Mouse (Mus musculus) E14TG2a.4 (cell line): Measurements from ENCODE around the gene Zfp365.

Source experiments
- H3K27me3 ChIP-seq: 2 replicates; pipeline ENCODE4 v1.6.1; 2014; ENCODE audit warnings: low read length, control low read depth; ENCODE audit not compliant: insufficient read depth
- H3K36me3 ChIP-seq: 2 replicates; pipeline ENCODE4 v1.6.1; 2014; ENCODE audit warnings: low read length, control low read depth; ENCODE audit not compliant: insufficient read depth
- H3K4me1 ChIP-seq: replicated peaks from 2 replicates; pipeline ENCODE4 v1.6.1; 2014; ENCODE audit warnings: low read depth, low read length, control low read depth
- H3K4me3 ChIP-seq: replicated peaks from 2 replicates; pipeline ENCODE4 v1.5.1; 2014; ENCODE audit warnings: mild to moderate bottlenecking, low read length
- H3K9me3 ChIP-seq: 2 replicates; pipeline ENCODE4 v1.6.1; 2014; ENCODE audit warnings: low read length, control low read depth
- CTCF ChIP-seq: conservative IDR thresholded peaks from 2 replicates; pipeline ENCODE4 v1.5.1; 2014; ENCODE audit warnings: low read length
- NANOG ChIP-seq: IDR thresholded peaks from 2 replicates; pipeline ENCODE4 v1.6.1; 2014; ENCODE audit warnings: borderline replicate concordance, low read length, mixed read lengths
- POU5F1 ChIP-seq: IDR thresholded peaks from 2 replicates; pipeline ENCODE4 v1.6.1; 2014; ENCODE audit warnings: low read length, borderline replicate concordance

The Zfp365 gene

DNA sequence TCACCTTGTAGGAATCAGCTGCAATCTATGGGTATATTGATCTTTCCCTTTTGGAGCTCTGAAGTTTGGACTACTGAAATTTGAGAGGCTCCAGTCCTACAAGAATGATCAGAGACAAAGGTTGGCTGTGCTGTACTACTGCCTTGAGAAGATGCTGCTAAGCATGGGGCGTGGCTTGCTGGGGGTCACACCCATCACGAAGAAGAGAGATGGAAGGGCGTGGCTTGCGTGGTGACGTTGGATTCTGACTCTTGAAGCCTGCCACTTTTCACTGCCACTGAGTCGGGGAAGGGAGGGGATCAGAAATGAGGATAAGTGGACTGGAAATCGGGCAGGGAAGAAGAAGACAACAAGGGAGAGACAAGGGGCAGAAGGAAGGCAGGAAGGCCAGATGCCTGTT lies 4.9 kb upstream of the Zfp365 start:
- Histone ChIP-seq H3K4me1 (0 out of 2 replicates have a peak, but pooled peaks cover 6% of the 10 kb centered on the region), H3K9me3 (no peaks in the 10 kb centered on the region), H3K36me3 (no peaks in the 10 kb centered on the region), H3K4me3 (no peak overlapping the region), H3K27me3 (peaks cover 10% of the 10 kb centered on the region; the same call in 1 of the 2 replicates)
- no peak for TF ChIP-seq NANOG
- no peak for TF ChIP-seq CTCF
- TF ChIP-seq POU5F1 = no peak

DNA sequence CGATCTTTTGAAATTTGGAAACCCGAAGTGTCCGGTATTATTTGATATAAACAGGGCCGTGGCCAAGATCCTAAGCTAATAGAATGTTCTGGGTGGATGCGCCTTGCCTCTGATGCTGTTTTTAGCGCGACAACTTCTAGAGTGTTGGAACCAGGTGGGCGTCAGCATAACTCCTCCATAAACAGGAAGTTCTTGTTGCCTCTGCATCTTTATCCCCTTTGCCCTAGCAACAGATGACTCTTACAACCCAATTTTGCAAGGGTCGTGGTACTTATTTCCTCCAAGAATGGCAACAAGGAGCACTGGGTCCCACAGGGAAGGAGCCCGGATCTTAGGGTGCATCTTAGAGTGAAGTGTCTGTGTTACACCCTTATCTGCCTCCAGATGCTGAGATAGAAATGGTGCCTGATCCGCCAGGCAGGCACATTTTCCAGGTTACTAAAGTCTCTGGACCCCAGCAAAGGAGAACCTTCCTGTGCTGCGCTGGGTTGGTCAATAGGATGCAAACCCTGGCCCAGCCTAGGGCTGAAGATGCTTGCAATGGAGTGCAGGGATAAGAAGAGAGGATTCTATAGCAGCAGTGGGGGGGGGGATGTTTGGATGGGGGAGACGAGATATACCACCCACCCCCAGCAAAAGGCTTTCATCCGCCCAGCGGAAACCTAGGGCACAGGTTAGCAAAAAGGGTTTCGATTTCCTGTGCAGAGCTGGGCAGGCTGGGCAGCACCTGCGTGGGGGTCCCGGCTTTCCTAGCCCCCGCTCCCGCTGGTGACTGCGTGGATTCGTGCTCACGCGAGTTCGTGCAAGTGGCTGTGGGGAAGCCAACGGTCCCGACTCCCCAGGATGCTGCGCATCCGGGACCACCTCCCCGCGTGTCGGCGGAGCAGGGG lies 770 bp downstream of the Zfp365 start:
- Histone ChIP-seq H3K36me3 (peaks cover 18% of the 10 kb centered on the region; the same call in 1 of the 2 replicates), H3K27me3 (peaks cover 41% of the 10 kb centered on the region), H3K4me3 (peak overlapping the region; percentile 89), H3K4me1 (peaks cover 16% of the 10 kb centered on the region), H3K9me3 (no peaks in the 10 kb centered on the region)
- TF ChIP-seq NANOG (no peak), CTCF (no peak)

DNA sequence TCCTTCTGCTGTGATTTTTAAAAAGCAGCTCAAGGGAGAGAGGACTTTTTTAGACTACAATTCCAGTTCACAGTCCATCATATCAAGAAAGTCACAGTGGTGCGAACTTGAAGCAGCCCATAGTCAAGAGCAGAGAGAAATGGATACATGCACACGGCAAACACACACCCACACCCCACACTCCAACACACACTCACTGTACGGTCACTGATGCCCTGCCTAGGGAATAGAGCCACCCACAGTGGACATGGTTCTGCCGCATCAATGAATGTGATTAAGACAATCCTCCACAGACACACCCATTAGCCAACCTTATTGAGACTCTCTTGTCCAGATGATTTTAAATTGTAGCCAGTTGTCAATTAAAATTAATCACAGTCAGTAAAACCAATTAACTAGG lies 4.5 kb downstream of the Zfp365 start:
- H3K27me3 ChIP-seq = peaks cover 34% of the 10 kb centered on the region
- TF ChIP-seq POU5F1 (no peak), NANOG (no peak), CTCF (no peak)
- H3K4me3 ChIP-seq = no peak overlapping the region
- peaks cover 18% of the 10 kb centered on the region; the same call in 1 of the 2 replicates for H3K36me3 ChIP-seq
- H3K9me3 ChIP-seq = no peaks in the 10 kb centered on the region
- peaks cover 16% of the 10 kb centered on the region for H3K4me1 ChIP-seq

DNA sequence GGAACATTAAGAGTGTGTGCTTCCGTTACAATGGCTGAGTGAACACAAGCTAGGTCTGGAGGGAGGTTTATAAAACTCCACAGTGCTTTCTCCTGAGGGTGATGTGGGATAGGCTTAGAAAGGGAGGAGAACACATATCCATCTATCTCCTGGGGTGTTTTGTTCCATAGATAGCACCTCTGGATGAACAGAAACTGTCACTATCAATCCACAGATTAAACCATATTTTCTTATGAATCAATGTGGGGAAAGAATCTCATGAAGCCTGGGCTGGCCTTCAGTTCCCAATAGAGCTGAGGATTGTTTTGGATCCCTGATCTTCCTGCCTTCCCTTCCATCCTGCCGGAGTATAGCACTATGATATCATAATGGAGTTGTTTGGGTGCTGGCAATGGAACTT lies 5.5 kb downstream of the Zfp365 start:
- no peaks in the 10 kb centered on the region for H3K9me3 ChIP-seq
- TF ChIP-seq POU5F1 (no peak), CTCF (no peak), NANOG (no peak)
- peaks cover 27% of the 10 kb centered on the region for H3K27me3 ChIP-seq
- peaks cover 18% of the 10 kb centered on the region; the same call in 1 of the 2 replicates for H3K36me3 ChIP-seq
- peaks cover 16% of the 10 kb centered on the region for H3K4me1 ChIP-seq
- no peak overlapping the region for H3K4me3 ChIP-seq

DNA sequence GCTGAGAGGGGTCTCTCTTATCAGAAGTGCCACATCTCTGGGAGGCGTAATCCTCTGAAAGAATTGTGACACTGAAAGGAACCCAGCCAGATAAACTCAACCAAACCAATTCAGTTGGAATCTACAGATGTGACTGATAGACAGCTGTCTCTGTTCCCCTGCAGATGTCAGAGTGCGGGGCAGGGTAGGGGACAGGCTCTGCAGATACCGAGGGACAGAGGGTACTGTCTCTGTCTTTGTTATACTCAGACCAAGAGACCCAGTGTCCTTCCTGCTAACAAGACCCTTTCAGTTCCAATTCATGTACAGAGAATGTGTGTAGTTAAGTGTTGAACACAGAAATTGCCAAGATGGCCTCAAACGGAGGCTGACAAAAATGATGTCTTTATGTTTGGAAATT lies 6.4 kb downstream of the Zfp365 start:
- H3K4me3 ChIP-seq = no peak overlapping the region
- no peaks in the 10 kb centered on the region for H3K9me3 ChIP-seq
- TF ChIP-seq POU5F1 = no peak
- no peak for TF ChIP-seq CTCF
- no peak for TF ChIP-seq NANOG
- peaks cover 11% of the 10 kb centered on the region for H3K4me1 ChIP-seq
- H3K36me3 ChIP-seq = peaks cover 18% of the 10 kb centered on the region; the same call in 1 of the 2 replicates
- H3K27me3 ChIP-seq = peaks cover 19% of the 10 kb centered on the region

DNA sequence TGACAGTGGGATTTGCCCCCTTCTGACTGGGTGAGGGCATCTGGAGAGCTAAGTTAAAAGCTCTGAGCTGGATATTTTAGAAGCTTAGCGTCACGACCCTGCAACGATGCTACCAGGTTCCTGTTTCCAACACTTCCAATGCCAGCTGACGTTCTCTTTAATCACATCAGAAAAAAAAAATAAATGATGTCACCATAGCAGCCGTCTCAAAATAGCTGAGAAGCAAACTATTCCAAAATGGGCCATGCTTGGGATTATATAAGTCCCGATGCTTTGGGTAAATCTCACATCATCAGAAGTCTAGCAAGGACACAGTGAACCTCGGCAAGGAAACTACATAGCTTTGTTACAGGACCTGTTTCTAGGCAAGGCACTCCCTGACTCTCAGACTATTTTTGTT lies 9.1 kb downstream of the Zfp365 start:
- H3K36me3 ChIP-seq = peaks cover 7% of the 10 kb centered on the region; the same call in 1 of the 2 replicates
- H3K27me3 ChIP-seq = no peaks in the 10 kb centered on the region
- TF ChIP-seq POU5F1 (no peak), NANOG (no peak), CTCF (no peak)

DNA sequence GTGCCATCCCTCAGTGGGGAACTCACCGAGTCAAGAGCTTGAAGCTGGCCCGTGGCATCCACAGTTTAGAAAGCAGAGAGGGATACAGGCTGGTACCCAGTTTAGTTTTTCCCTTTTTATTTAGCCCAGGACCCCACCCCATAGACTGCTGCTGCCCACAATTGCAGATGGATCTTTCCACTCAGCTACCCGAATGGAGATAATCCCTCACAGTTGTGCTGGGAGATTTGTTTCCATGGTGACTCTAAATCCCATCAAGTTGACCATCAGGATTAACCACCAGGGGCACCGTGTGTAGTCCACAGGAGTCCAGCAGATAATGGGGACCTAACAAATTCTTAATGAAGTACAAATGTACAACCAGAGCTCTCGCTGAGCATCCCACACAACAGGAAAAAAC lies 11.3 kb downstream of the Zfp365 start:
- no peaks in the 10 kb centered on the region for H3K9me3 ChIP-seq
- peaks cover 2% of the 10 kb centered on the region; the same call in 1 of the 2 replicates for H3K4me1 ChIP-seq
- peaks cover 10% of the 10 kb centered on the region; the same call in 1 of the 2 replicates for H3K36me3 ChIP-seq
- no peaks in the 10 kb centered on the region for H3K27me3 ChIP-seq
- no peak for TF ChIP-seq NANOG
- TF ChIP-seq POU5F1 = no peak
- TF ChIP-seq CTCF = no peak
- H3K4me3 ChIP-seq = no peak overlapping the region

More for the DNA sequence above, 9.1 kb downstream of the Zfp365 start:
- no peak overlapping the region for H3K4me3 ChIP-seq
- H3K4me1 ChIP-seq = peaks cover 2% of the 10 kb centered on the region; the same call in 1 of the 2 replicates
- H3K9me3 ChIP-seq = no peaks in the 10 kb centered on the region

DNA sequence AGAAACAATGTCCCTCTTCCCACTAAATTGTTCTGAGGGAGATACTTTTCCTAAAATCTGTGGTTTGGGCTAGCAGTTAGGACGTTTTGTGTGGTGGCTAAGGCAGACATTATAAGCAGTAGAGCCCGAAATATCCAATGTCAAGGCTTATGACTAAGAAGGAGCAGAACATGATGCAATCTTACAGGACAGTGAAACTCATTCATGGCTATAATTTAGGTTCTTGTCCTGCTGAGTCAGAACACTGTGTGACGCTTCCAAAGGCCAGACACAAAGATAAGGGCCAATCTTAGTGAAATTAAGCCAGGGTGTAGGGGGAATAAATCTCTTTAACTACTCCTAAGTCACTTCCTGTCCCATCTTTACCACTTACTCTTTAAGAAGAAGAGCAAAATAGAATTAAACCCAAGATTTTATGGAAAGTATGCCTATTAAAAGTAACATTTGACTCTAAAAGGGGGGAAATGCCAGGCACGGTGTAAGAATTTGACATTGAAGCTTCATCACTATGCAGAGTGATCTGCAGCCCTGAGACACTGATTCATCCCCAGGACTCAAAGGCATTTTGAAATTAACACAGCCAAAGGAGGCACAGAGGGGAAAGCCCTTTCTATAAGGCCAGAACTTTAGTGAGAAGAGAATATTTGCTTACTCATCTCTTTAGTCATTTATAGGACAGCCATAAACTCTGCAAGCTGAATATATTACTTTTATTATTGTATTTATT lies 13.3 kb downstream of the Zfp365 start:
- Histone ChIP-seq H3K4me1 (peaks cover 2% of the 10 kb centered on the region; the same call in 1 of the 2 replicates), H3K4me3 (no peak overlapping the region), H3K9me3 (no peaks in the 10 kb centered on the region), H3K36me3 (peaks cover 17% of the 10 kb centered on the region), H3K27me3 (no peaks in the 10 kb centered on the region)
- TF ChIP-seq NANOG = no peak
- no peak for TF ChIP-seq CTCF
